Mouse (Mus musculus): ENCODE data around the gene Chmp6. TPM values are rescaled to one million over a fixed set of nuclear protein-coding genes. Genes with fewer than 3 reads are reported as not detected.

Gene Chmp6
- polyA plus RNA-seq, 1 experiment from 2014 or later: 54.7 TPM

DNA sequence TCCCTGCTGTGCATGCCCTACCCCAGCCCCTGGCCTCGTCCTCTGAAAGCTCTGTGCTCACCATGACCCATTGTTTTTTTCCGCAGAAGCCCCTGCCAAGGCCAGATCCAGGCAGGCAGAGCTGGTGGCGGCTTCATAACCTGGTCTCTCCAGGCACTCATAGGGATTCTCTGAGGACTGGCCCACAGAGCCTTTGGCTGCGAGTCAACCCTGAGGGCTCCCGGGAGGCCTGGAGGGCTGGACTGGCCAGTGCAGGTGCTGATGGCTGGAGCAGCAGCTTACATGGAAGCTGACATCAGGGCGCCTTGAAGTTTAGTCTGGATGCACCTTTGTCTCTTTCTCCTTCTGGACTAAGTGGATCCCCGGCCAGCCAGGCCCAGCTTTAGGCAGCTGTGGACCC lies 5.3 kb downstream of the Chmp6 start:
- no peak for TF ChIP-seq CTCF (IDR thresholded peaks at IDR 0.05)
- H3K27me3 ChIP-seq: no peaks in the 10 kb centered on the region
- CTCF ChIA-PET: interaction anchor here (0.7 to 1.2 kb wide), 2 partner anchors 9 to 73 kb away, joined by 3 read pairs; no protein-coding TSS in a partner anchor
- no peak for ATAC-seq
- POLR2A ChIA-PET: no interaction called here
- in situ Hi-C loops (cut with MboI; ENCODE audit: low pct_unique_long_range_greater_than_20kb): loop anchor here (10.0 to 25.0 kb wide), 2 partner anchors 76 to 394 kb away; no protein-coding TSS in a partner anchor
- no peak for DNase-seq (ENCODE audit: low read depth, low spot score)

- CTCF ChIA-PET: no interaction called here
- DNase-seq (ENCODE audit: low read depth, low spot score) (no peak), ATAC-seq (no peak)
- TF ChIP-seq CTCF (IDR thresholded peaks at IDR 0.05): no peak
- in situ Hi-C loops (cut with MboI; ENCODE audit: low pct_unique_long_range_greater_than_20kb): loop anchor here (10.0 to 25.0 kb wide), 2 partner anchors 75 to 393 kb away; no protein-coding TSS in a partner anchor
- H3K27me3 ChIP-seq: no peaks in the 10 kb centered on the region
- POLR2A ChIA-PET: interaction anchor here (1.0 kb wide), 1 partner anchor 72 kb away, joined by 3 read pairs; no protein-coding TSS in a partner anchor
These were observed 6.2 kb downstream of the Chmp6 start for GRCm38 (mm10) chr11:119919432-119919831.

DNA sequence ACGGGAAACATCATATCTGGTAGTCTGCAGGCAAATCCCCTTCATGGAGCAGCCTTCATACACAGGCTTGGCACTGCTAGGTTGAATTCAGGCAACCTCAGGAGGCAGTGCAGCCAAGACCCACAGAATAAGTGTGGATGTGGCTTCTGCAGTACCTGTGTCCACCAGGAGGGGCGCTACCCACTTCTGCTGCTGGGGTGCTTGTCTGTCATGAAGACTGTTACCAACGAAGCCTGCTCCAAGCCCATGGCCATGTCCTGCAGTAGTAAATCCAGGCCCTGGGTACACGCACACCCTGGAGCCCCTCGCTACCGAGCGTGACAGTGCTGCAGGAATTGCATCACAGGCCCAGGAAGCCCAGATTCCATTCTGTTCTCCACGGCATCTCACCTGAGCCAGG lies 6.7 kb downstream of the Chmp6 start:
- H3K27me3 ChIP-seq: no peaks in the 10 kb centered on the region
- DNase-seq (ENCODE audit: low read depth, low spot score) (no peak), ATAC-seq (no peak)
- no peak for TF ChIP-seq CTCF (IDR thresholded peaks at IDR 0.05)
- ChIA-PET POLR2A (interaction anchor here (1.0 to 1.5 kb wide), 2 partner anchors 14 to 71 kb away, joined by 3 to 4 read pairs; no protein-coding TSS in a partner anchor), CTCF (interaction anchor here (1.0 to 1.3 kb wide), 3 partner anchors 10 to 21 kb away, joined by 3 to 6 read pairs (median 4); no protein-coding TSS in a partner anchor)
- in situ Hi-C loops (cut with MboI; ENCODE audit: low pct_unique_long_range_greater_than_20kb): loop anchor here (5.0 to 25.0 kb wide), 3 partner anchors 75 to 392 kb away; partner anchors contain the start of genes Ndufaf8 and Tepsin

DNA sequence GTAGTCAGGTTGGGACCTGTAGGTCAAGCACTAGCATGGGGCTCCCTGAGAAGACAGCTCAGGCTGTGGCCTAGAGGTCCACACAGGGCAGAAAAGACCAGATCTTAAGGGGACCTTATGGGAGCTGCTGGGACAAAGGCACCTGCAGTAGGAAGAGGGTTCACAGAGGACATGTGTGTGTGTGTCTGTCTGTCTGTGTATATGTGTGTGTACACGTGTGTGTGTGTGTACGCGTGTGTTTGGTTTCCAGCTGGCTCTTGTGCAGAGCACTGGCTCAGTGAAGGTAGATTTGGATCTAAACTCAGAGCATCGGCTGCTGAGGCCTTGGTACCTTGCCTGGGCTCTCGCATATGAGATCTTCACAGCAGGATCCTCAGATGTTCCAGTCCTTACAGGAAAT lies 7.4 kb downstream of the Chmp6 start:
- no peaks in the 10 kb centered on the region for H3K27me3 ChIP-seq
- CTCF ChIA-PET: interaction anchor here (1.0 to 1.5 kb wide), 5 partner anchors 8 to 71 kb away, joined by 3 to 6 read pairs (median 3); no protein-coding TSS in a partner anchor
- DNase-seq (ENCODE audit: low read depth, low spot score) (no peak), ATAC-seq (no peak)
- TF ChIP-seq CTCF (IDR thresholded peaks at IDR 0.05): no peak
- POLR2A ChIA-PET: interaction anchor here (1.0 to 1.5 kb wide), 2 partner anchors 13 to 70 kb away, joined by 3 to 4 read pairs; no protein-coding TSS in a partner anchor
- in situ Hi-C loops (cut with MboI; ENCODE audit: low pct_unique_long_range_greater_than_20kb): loop anchor here (5.0 to 25.0 kb wide), 2 partner anchors 177 to 392 kb away; partner anchors contain the start of genes Ndufaf8 and Tepsin

DNA sequence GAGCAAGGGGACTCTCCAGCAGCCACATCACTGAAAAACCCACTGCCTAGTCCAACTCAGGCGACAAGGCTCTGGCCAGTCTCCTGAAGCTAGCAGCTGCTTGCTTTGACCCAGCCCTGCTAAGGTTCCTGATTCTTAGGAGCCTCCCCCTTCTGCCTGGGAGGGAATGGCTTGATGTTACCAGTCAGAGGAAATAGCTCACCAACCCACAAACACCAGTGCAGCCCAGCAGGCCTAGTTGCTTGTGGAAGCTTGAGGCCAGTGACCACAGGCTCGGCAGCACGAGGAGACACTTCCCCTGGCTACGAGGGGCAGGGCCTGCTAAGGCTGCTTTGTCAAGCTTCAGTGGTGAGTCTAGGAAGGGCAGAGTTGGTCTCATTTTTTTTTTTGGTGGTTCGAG lies 11.9 kb downstream of the Chmp6 start:
- POLR2A ChIA-PET: interaction anchor here (1.5 kb wide), 1 partner anchor 9 kb away, joined by 3 read pairs; no protein-coding TSS in a partner anchor
- no peak for TF ChIP-seq CTCF (IDR thresholded peaks at IDR 0.05)
- CTCF ChIA-PET: interaction anchor here (0.8 to 2.0 kb wide), 4 partner anchors 9 to 66 kb away, joined by 3 to 9 read pairs (median 6); partner anchors contain the start of gene Chmp6
- ATAC-seq: no peak
- H3K27me3 ChIP-seq: no peaks in the 10 kb centered on the region
- in situ Hi-C loops (cut with MboI; ENCODE audit: low pct_unique_long_range_greater_than_20kb): no loop called here
- no peak for DNase-seq (ENCODE audit: low read depth, low spot score)

DNA sequence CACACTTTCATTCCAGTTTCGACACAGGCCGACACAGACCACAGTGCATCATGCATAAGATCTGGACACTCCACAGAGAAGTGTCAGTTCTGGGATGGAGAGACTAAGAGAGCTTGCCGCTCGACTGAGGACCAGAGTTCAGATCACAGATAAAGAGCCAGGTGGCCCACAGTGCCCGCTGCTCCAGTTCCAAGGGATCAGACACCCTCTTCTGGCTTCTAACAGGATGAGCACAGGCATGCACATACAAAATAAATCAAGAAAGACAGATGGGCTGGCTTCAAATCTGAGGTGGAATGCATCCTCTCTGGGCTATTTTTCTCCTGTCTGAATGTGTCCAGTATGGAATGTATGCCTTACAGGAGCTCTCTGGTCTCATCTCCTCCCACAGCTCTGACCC lies 13.5 kb downstream of the Chmp6 start:
- DNase-seq (ENCODE audit: low read depth, low spot score): no peak
- CTCF ChIA-PET: interaction anchor here (0.9 to 2.0 kb wide), 6 partner anchors 8 to 65 kb away, joined by 3 to 9 read pairs (median 6); partner anchors contain the start of gene Chmp6

GRCm38 (mm10) chr11:119928023-119928681 lies 14.9 kb downstream of the Chmp6 start:
- no peak for TF ChIP-seq CTCF (IDR thresholded peaks at IDR 0.05)
- H3K27me3 ChIP-seq: no peaks in the 10 kb centered on the region
- CTCF ChIA-PET: no interaction called here
- no peak for ATAC-seq
- no peak for DNase-seq (ENCODE audit: low read depth, low spot score)
- in situ Hi-C loops (cut with MboI; ENCODE audit: low pct_unique_long_range_greater_than_20kb): no loop called here
- POLR2A ChIA-PET: interaction anchor here (0.7 kb wide), 1 partner anchor 139 kb away, joined by 5 read pairs; no protein-coding TSS in a partner anchor

More for the DNA sequence above, 13.5 kb downstream of the Chmp6 start:
- no peaks in the 10 kb centered on the region for H3K27me3 ChIP-seq
- POLR2A ChIA-PET: interaction anchor here (1.4 kb wide), 1 partner anchor 10 kb away, joined by 3 read pairs; no protein-coding TSS in a partner anchor
- in situ Hi-C loops (cut with MboI; ENCODE audit: low pct_unique_long_range_greater_than_20kb): no loop called here
- no peak for TF ChIP-seq CTCF (IDR thresholded peaks at IDR 0.05)
- ATAC-seq: no peak

DNA sequence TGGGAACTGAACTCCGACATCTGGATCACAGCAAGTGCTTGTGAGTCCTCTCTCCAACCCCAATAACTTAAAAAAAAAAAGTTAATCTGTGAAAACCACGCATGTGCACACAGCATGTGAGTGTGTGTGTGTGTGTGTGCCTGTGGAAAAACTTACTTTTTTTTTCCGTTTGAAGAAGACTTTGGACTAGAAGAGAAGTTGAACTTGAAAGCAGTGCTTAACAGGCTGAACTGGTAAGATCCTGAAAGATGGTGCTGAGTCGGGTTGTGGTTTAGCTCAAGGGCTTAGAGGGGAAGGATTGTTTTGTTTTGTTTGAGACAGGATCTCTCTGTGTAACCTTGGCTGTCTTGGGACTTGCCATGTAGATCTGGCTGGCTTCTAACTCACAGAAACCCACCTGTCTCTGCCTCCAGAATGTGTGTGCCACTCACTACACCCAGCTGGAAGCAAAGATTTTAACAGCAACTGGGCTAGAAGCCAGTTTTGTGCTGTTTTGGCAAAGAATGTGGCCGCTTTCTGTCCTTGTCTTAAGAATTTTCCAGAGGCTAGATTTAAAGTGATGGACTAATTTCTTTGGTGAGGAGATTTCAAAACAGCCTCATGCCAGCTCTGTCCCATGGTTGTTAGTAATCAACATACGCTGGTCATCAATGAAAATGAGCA lies 16.5 kb downstream of the Chmp6 start:
- ATAC-seq (no peak), DNase-seq (ENCODE audit: low read depth, low spot score) (no peak)
- CTCF ChIA-PET: no interaction called here
- no peak for TF ChIP-seq CTCF (IDR thresholded peaks at IDR 0.05)
- POLR2A ChIA-PET: interaction anchor here (0.6 kb wide), 1 partner anchor 34 kb away, joined by 5 read pairs; no protein-coding TSS in a partner anchor
- in situ Hi-C loops (cut with MboI; ENCODE audit: low pct_unique_long_range_greater_than_20kb): no loop called here
- H3K27me3 ChIP-seq: no peaks in the 10 kb centered on the region

GRCm38 (mm10) chr11:119931809-119932208 lies 18.6 kb downstream of the Chmp6 start:
- ChIA-PET POLR2A (no interaction called here), CTCF (interaction anchor here (1.1 kb wide), 1 partner anchor 59 kb away, joined by 3 read pairs; no protein-coding TSS in a partner anchor)
- ATAC-seq: no peak
- no peak for TF ChIP-seq CTCF (IDR thresholded peaks at IDR 0.05)
- no peak for DNase-seq (ENCODE audit: low read depth, low spot score)
- in situ Hi-C loops (cut with MboI; ENCODE audit: low pct_unique_long_range_greater_than_20kb): no loop called here
- H3K27me3 ChIP-seq: no peaks in the 10 kb centered on the region

DNA sequence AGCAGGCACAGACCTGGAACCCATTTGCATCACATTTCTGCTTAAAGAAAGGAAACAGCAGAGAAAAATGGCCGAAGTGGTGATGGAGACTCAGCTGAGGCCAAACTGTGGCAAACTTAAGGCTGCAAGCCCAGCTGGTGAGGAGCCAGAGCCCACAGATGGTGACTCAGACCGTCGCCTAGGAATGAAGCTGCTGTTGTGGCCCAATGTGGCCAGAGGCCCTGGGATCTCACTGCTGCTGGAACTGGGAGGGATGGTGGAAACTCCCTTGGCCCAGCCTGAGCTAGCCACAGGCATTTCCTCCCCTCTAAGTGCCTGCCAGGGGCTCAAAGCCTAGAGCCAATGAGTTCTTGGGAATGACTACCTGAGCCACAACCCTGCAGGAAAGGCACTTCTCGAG lies 19.9 kb downstream of the Chmp6 start:
- peak; percentile 89 for DNase-seq (ENCODE audit: low read depth, low spot score)
- H3K27me3 ChIP-seq: no peaks in the 10 kb centered on the region
- POLR2A ChIA-PET: interaction anchor here (1.0 kb wide), 1 partner anchor 13 kb away, joined by 4 read pairs; no protein-coding TSS in a partner anchor
- no peak for TF ChIP-seq CTCF (IDR thresholded peaks at IDR 0.05)
- in situ Hi-C loops (cut with MboI; ENCODE audit: low pct_unique_long_range_greater_than_20kb): no loop called here
- CTCF ChIA-PET: interaction anchor here (1.0 kb wide), 2 partner anchors 46 to 58 kb away, joined by 3 to 6 read pairs; no protein-coding TSS in a partner anchor
- ATAC-seq: peak; percentile 86
